Mouse (Mus musculus) MEL (cell line): Measurements from ENCODE around the gene Mov10l1. TPM values are rescaled to one million over a fixed set of nuclear protein-coding genes. Genes with fewer than 3 reads are reported as not detected.

Source experiments
- DNase-seq: peaks from one replicate; pipeline ENCODE4 v3.0.0; 2011; ENCODE audit warnings: low read depth, low spot score
- H3K27ac ChIP-seq: 2 replicates; pipeline ENCODE4 v1.5.1; 2012; ENCODE audit warnings: low read depth, mild to moderate bottlenecking, control low read depth, low read length, moderate library complexity; ENCODE audit not compliant: control insufficient read depth
- H3K27me3 ChIP-seq, 2 experiments: fragments of 150-350 bp in 1 of 2; sonication (generic) in 1 of 2; 2 replicates each; pipeline ENCODE4 v1.6.1; 2012; ENCODE audit warnings: low read length in 2 of 2, mild to moderate bottlenecking in 2 of 2, improper control_type of control experiment in 1 of 2, moderate library complexity in 1 of 2; ENCODE audit not compliant: insufficient read depth in 2 of 2, control insufficient read depth in 1 of 2
- H3K36me3 ChIP-seq, 2 experiments: 2 replicates each; pipeline ENCODE4 v1.6.1; 2012 to 2014; ENCODE audit warnings: low read length in 2 of 2, improper control_type of control experiment in 1 of 2, inconsistent platforms in 1 of 2, mild to moderate bottlenecking in 1 of 2; ENCODE audit not compliant: insufficient read depth in 2 of 2, control insufficient read depth in 1 of 2
- H3K4me1 ChIP-seq, 2 experiments: fragments of 150-350 bp in 1 of 2; sonication (generic) in 1 of 2; 2 replicates each; pipeline ENCODE4 v1.6.1; 2012; ENCODE audit warnings: low read length in 2 of 2, improper control_type of control experiment in 1 of 2, mild to moderate bottlenecking in 1 of 2; ENCODE audit not compliant: insufficient read depth in 2 of 2, control insufficient read depth in 1 of 2
- H3K4me3 ChIP-seq, 2 experiments: fragments of 150-350 bp in 1 of 2; sonication (generic) in 1 of 2; 2 replicates each; pipeline ENCODE4 v1.5.1; 2012; ENCODE audit warnings: low read depth in 2 of 2, low read length in 2 of 2, mild to moderate bottlenecking in 2 of 2, moderate library complexity in 2 of 2, control low read depth in 1 of 2, improper control_type of control experiment in 1 of 2; ENCODE audit not compliant: control insufficient read depth in 1 of 2, insufficient read depth in 1 of 2
- H3K79me2 ChIP-seq: 2 replicates; pipeline ENCODE4 v1.6.1; 2012; ENCODE audit warnings: mild to moderate bottlenecking, low read length, moderate library complexity; ENCODE audit not compliant: control insufficient read depth, poor library complexity, insufficient read depth
- H3K9ac ChIP-seq: 2 replicates; pipeline ENCODE4 v1.6.1; 2012; ENCODE audit warnings: low read depth, mild to moderate bottlenecking, control low read depth, low read length, moderate library complexity; ENCODE audit not compliant: control insufficient read depth, poor library complexity, severe bottlenecking
- H3K9me3 ChIP-seq: fragments of 150-350 bp; sonication (generic); replicated peaks from 2 replicates; pipeline ENCODE4 v1.6.1; 2012; ENCODE audit warnings: mild to moderate bottlenecking, low read length, improper control_type of control experiment, moderate library complexity; ENCODE audit not compliant: insufficient read depth
- BHLHE40 ChIP-seq: IDR thresholded peaks from 2 replicates; pipeline ENCODE4 v1.6.1; 2012; ENCODE audit warnings: low read depth, mild to moderate bottlenecking, inconsistent platforms, low read length, improper control_type of control experiment, borderline replicate concordance
- CHD1 ChIP-seq: IDR thresholded peaks from 2 replicates; pipeline ENCODE4 v1.6.1; 2012; ENCODE audit warnings: low read depth, mild to moderate bottlenecking, inconsistent platforms, low read length, improper control_type of control experiment
- CHD2 ChIP-seq: IDR thresholded peaks from 2 replicates; pipeline ENCODE4 v1.6.1; 2011; ENCODE audit warnings: low read length, improper control_type of control experiment
- CTCF ChIP-seq, 3 experiments: IDR thresholded peaks in 2 of 3; conservative IDR thresholded peaks in 1 of 3; 2 replicates each; pipeline ENCODE4 v1.5.1; 2011 to 2012; ENCODE audit warnings: low read length in 3 of 3, low read depth in 2 of 3, mild to moderate bottlenecking in 2 of 3, improper control_type of control experiment in 1 of 3, inconsistent platforms in 1 of 3, mixed read lengths in 1 of 3, moderate library complexity in 1 of 3; ENCODE audit not compliant: control insufficient read depth in 1 of 3, insufficient read depth in 1 of 3, poor library complexity in 1 of 3, severe bottlenecking in 1 of 3
- EP300 ChIP-seq, 2 experiments: IDR thresholded peaks; 2 replicates each; pipeline ENCODE4 v1.6.1; 2011; ENCODE audit warnings: improper control_type of control experiment in 2 of 2, low read length in 2 of 2, low read depth in 1 of 2, mild to moderate bottlenecking in 1 of 2
- ETS1 ChIP-seq: IDR thresholded peaks from 2 replicates; pipeline ENCODE4 v1.6.1; 2012; ENCODE audit warnings: low read depth, mild to moderate bottlenecking, inconsistent platforms, low read length, improper control_type of control experiment, moderate library complexity
- GATA1 ChIP-seq: IDR thresholded peaks from 2 replicates; pipeline ENCODE4 v1.6.1; 2011; ENCODE audit warnings: low read depth, low read length, improper control_type of control experiment
- HCFC1 ChIP-seq: IDR thresholded peaks from 2 replicates; pipeline ENCODE4 v1.6.1; 2012; ENCODE audit warnings: low read depth, mild to moderate bottlenecking, inconsistent platforms, low read length, improper control_type of control experiment, moderate library complexity
- JUND ChIP-seq: IDR thresholded peaks from 2 replicates; pipeline ENCODE4 v1.6.1; 2011; ENCODE audit warnings: low read depth, mild to moderate bottlenecking, improper control_type of control experiment, low read length
- KAT2A ChIP-seq: conservative IDR thresholded peaks from 2 replicates; pipeline ENCODE4 v1.6.1; 2012; ENCODE audit warnings: low read depth, low read length, improper control_type of control experiment, inconsistent platforms
- MAFK ChIP-seq: IDR thresholded peaks from 2 replicates; pipeline ENCODE4 v1.6.1; 2011; ENCODE audit warnings: low read depth, mild to moderate bottlenecking, low read length, improper control_type of control experiment, borderline replicate concordance
- MAX ChIP-seq: IDR thresholded peaks from 2 replicates; pipeline ENCODE4 v1.6.1; 2011; ENCODE audit warnings: low read length, improper control_type of control experiment
- MAZ ChIP-seq: IDR thresholded peaks from 2 replicates; pipeline ENCODE4 v1.6.1; 2012; ENCODE audit warnings: low read depth, mild to moderate bottlenecking, inconsistent platforms, low read length, improper control_type of control experiment
- MEF2A ChIP-seq: IDR thresholded peaks from 2 replicates; pipeline ENCODE4 v1.6.1; 2014; ENCODE audit warnings: low read depth, mild to moderate bottlenecking, inconsistent platforms, low read length, improper control_type of control experiment; ENCODE audit not compliant: poor library complexity, insufficient replicate concordance, severe bottlenecking; ENCODE audit errors: extremely low read depth
- MXI1 ChIP-seq: IDR thresholded peaks from 2 replicates; pipeline ENCODE4 v1.6.1; 2011; ENCODE audit warnings: mild to moderate bottlenecking, low read depth, low read length, improper control_type of control experiment
- MYB ChIP-seq: IDR thresholded peaks from 2 replicates; pipeline ENCODE4 v1.6.1; 2011; ENCODE audit warnings: mild to moderate bottlenecking, low read depth, low read length, improper control_type of control experiment
- MYC ChIP-seq: IDR thresholded peaks from 2 replicates; pipeline ENCODE4 v1.6.1; 2011; ENCODE audit warnings: low read depth, mild to moderate bottlenecking, low read length, improper control_type of control experiment, moderate library complexity
- NELFE ChIP-seq: IDR thresholded peaks from 2 replicates; pipeline ENCODE4 v1.6.1; 2011; ENCODE audit warnings: low read depth, low read length, improper control_type of control experiment
- NRF1 ChIP-seq: IDR thresholded peaks from 2 replicates; pipeline ENCODE4 v1.6.1; 2014; ENCODE audit warnings: low read depth, mild to moderate bottlenecking, inconsistent platforms, low read length, improper control_type of control experiment, moderate library complexity; ENCODE audit not compliant: poor library complexity, insufficient read depth, severe bottlenecking
- POLR2A ChIP-seq, 2 experiments: IDR thresholded peaks; 2 replicates each; pipeline ENCODE4 v1.6.1; 2011 to 2012; ENCODE audit warnings: low read length in 2 of 2, mild to moderate bottlenecking in 2 of 2, control low read depth in 1 of 2, improper control_type of control experiment in 1 of 2, low read depth in 1 of 2, moderate library complexity in 1 of 2; ENCODE audit not compliant: control insufficient read depth in 1 of 2, insufficient read depth in 1 of 2, poor library complexity in 1 of 2
- POLR2AphosphoS2 ChIP-seq: IDR thresholded peaks from 2 replicates; pipeline ENCODE4 v1.6.1; 2011; ENCODE audit warnings: low read length, improper control_type of control experiment
- RAD21 ChIP-seq: IDR thresholded peaks from 2 replicates; pipeline ENCODE4 v1.6.1; 2011; ENCODE audit warnings: mild to moderate bottlenecking, low read depth, low read length, improper control_type of control experiment
- RCOR1 ChIP-seq: IDR thresholded peaks from 2 replicates; pipeline ENCODE4 v1.6.1; 2012; ENCODE audit warnings: low read depth, mild to moderate bottlenecking, inconsistent platforms, low read length, improper control_type of control experiment
- SIN3A ChIP-seq: IDR thresholded peaks from 2 replicates; pipeline ENCODE4 v1.6.1; 2012; ENCODE audit warnings: low read length, improper control_type of control experiment, inconsistent platforms
- SMC3 ChIP-seq: IDR thresholded peaks from 2 replicates; pipeline ENCODE4 v1.6.1; 2011; ENCODE audit warnings: low read depth, low read length, improper control_type of control experiment
- TBP ChIP-seq: IDR thresholded peaks from 2 replicates; pipeline ENCODE4 v1.8.0; 2011; ENCODE audit warnings: low read depth, low read length, improper control_type of control experiment
- TCF12 ChIP-seq: IDR thresholded peaks from 2 replicates; pipeline ENCODE4 v1.6.1; 2014; ENCODE audit warnings: low read depth, mild to moderate bottlenecking, inconsistent platforms, low read length, improper control_type of control experiment, moderate library complexity
- USF1 ChIP-seq: IDR thresholded peaks from 2 replicates; pipeline ENCODE4 v1.6.1; 2014; ENCODE audit warnings: low read depth, mild to moderate bottlenecking, inconsistent platforms, low read length, improper control_type of control experiment, moderate library complexity
- USF2 ChIP-seq, 2 experiments: IDR thresholded peaks; 2 replicates each; pipeline ENCODE4 v1.6.1; 2011 to 2012; ENCODE audit warnings: improper control_type of control experiment in 2 of 2, low read length in 2 of 2, borderline replicate concordance in 1 of 2, inconsistent platforms in 1 of 2, low read depth in 1 of 2, mild to moderate bottlenecking in 1 of 2; ENCODE audit not compliant: insufficient read depth in 1 of 2
- ZC3H11A ChIP-seq: IDR thresholded peaks from 2 replicates; pipeline ENCODE4 v1.6.1; 2012; ENCODE audit warnings: low read depth, mild to moderate bottlenecking, inconsistent platforms, low read length, improper control_type of control experiment
- ZKSCAN1 ChIP-seq: IDR thresholded peaks from 2 replicates; pipeline ENCODE4 v1.6.1; 2012; ENCODE audit warnings: low read depth, mild to moderate bottlenecking, inconsistent platforms, low read length, improper control_type of control experiment, moderate library complexity
- ZNF384 ChIP-seq: IDR thresholded peaks from 2 replicates; pipeline ENCODE4 v1.6.1; 2012; ENCODE audit warnings: low read depth, mild to moderate bottlenecking, inconsistent platforms, low read length, improper control_type of control experiment
- polyA plus RNA-seq, 2 experiments: library from polyadenylated mRNA; stranded (reverse) in 1 of 2; unstranded in 1 of 2; fragments of >175 nt in 1 of 2; fragments of >200 nt in 1 of 2; gene quantifications; 2 replicates each; pipeline versions ENCODE4 v1.2.1 to v1.2.4; 2012; ENCODE audit warnings: low replicate concordance in 2 of 2, low read depth in 1 of 2; ENCODE audit not compliant: insufficient read length in 2 of 2, insufficient read depth in 1 of 2, missing spikeins in 1 of 2
- total RNA-seq: library from RNA; depleted of rRNA; stranded (reverse); fragments of 300-350 nt; gene quantifications from 2 replicates; pipeline ENCODE4 v1.2.3, GENCODE M21; 2012

The Mov10l1 gene
- total and polyA plus RNA-seq, 3 experiments: not detected

DNA sequence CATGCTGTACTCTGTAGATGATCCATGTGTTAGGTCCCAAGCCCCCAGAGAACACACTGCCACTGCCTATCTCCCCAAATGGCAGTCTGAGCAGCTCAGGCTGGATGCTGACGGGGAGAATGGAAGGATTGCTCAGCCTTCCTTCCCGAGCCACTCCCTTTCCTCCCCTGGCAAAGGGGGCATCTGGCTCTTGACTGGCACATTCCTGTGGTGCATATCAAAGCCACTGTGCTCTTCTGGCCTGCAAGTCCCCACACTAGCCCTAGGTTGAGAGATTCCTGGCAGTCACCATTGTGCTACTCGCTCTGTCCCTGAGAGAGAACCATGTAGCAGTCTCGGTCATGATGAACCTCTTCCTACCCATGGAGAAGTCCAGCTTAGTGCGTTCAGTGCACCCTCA is 25.1 kb downstream of the Mov10l1 start:
- no peaks in the 10 kb centered on the region for H3K9me3 ChIP-seq
- H3K4me1 ChIP-seq: no peaks in the 10 kb centered on the region
- no peaks in the 10 kb centered on the region for H3K36me3 ChIP-seq
- H3K9ac ChIP-seq: no peak overlapping the region
- DNase-seq: no peak
- H3K27me3 ChIP-seq: peaks cover 17 to 22% of the 10 kb centered on the region in 2 experiments
- TF ChIP-seq ETS1: no peak
- no peak for TF ChIP-seq RCOR1
- no peak for TF ChIP-seq SMC3
- TF ChIP-seq HCFC1: no peak
- no peak for TF ChIP-seq ZC3H11A
- TF ChIP-seq JUND: no peak
- TF ChIP-seq NELFE: no peak
- TF ChIP-seq EP300 (IDR thresholded peaks at IDR 0.05; ENCODE audit: low read depth in 1 of 2, low read length in 2 of 2): no peak
- TF ChIP-seq CHD1: no peak
- no peak for TF ChIP-seq POLR2AphosphoS2
- no peak for TF ChIP-seq GATA1
- TF ChIP-seq MYB: no peak
- no peak overlapping the region for H3K4me3 ChIP-seq
- no peak overlapping the region for H3K27ac ChIP-seq
- no peaks in the 10 kb centered on the region for H3K79me2 ChIP-seq

DNA sequence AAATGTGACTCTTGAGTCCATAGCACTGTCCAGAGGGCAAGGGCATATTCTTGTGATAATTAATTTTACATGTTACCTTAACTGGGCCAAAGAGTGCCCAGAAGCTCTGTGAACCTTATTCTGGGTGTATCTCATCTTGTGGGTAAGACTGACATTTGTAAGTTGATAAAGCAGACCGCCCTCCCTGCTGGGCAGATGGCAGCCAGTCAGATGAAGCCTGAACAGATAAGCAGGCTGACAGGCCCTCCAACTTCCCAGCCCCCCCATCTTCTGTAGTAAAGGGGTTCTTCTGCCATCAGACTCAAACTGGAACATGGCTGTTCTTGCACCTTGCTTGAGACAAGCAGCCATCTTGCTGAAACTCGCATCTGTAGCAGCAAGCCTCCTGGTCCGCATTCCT is 34.0 kb downstream of the Mov10l1 start:
- Histone ChIP-seq H3K9ac (no peak overlapping the region), H3K27me3 (peaks cover 11 to 25% of the 10 kb centered on the region in 2 experiments), H3K4me1 (peaks cover 0 to 12% of the 10 kb centered on the region in 2 experiments; a peak in 2 of 4 replicates), H3K79me2 (no peaks in the 10 kb centered on the region), H3K36me3 (peaks cover 0 to 7% of the 10 kb centered on the region in 2 experiments; a peak in 2 of 4 replicates), H3K4me3 (no peak overlapping the region), H3K27ac (no peak overlapping the region), H3K9me3 (no peaks in the 10 kb centered on the region)
- DNase-seq: peak; percentile 50
- TF ChIP-seq ZKSCAN1: no peak
- peak; percentile 63; the same call in 1 of the 2 replicates for TF ChIP-seq GATA1
- TF ChIP-seq CTCF (IDR thresholded peaks at IDR 0.05 in 2 of 3, conservative IDR thresholded peaks at IDR 0.05 in 1 of 3; ENCODE audit: control insufficient read depth in 1 of 3, insufficient read depth in 1 of 3, low read depth in 2 of 3, low read length in 3 of 3, poor library complexity in 1 of 3, severe bottlenecking in 1 of 3): no peak
- no peak for TF ChIP-seq CHD2
- TF ChIP-seq HCFC1: no peak
- TF ChIP-seq TCF12: peak; percentile 27; the same call in 1 of the 2 replicates
- TF ChIP-seq MEF2A: no peak
- TF ChIP-seq NRF1: no peak
- no peak for TF ChIP-seq POLR2A (IDR thresholded peaks at IDR 0.05; ENCODE audit: control insufficient read depth in 1 of 2, insufficient read depth in 1 of 2, low read depth in 1 of 2, low read length in 2 of 2, poor library complexity in 1 of 2)
- TF ChIP-seq TBP: no peak
- no peak for TF ChIP-seq MAX
- no peak for TF ChIP-seq SMC3
- no peak for TF ChIP-seq MYC
- TF ChIP-seq RAD21: no peak
- no peak for TF ChIP-seq USF1
- TF ChIP-seq SIN3A: no peak
- no peak for TF ChIP-seq ZC3H11A
- no peak for TF ChIP-seq KAT2A
- TF ChIP-seq MAZ: no peak
- peak; percentile 51; the same call in 1 of the 2 replicates for TF ChIP-seq ETS1
- peak in 1 of 2 experiments; percentile 35; a peak in 1 of 4 replicates for TF ChIP-seq EP300 (IDR thresholded peaks at IDR 0.05; ENCODE audit: low read depth in 1 of 2, low read length in 2 of 2)
- TF ChIP-seq MXI1: no peak
- TF ChIP-seq USF2 (IDR thresholded peaks at IDR 0.05; ENCODE audit: borderline replicate concordance in 1 of 2, insufficient read depth in 1 of 2, low read depth in 1 of 2, low read length in 2 of 2): no peak
- no peak for TF ChIP-seq BHLHE40
- no peak for TF ChIP-seq ZNF384
- no peak for TF ChIP-seq MAFK
